Comparison of ENCODE assay signal across 9 mouse cellular contexts in genomic region chr2:85725793-85726192, GRCm38 (mm10). TPM values are rescaled to one million over a fixed set of nuclear protein-coding genes. Genes with fewer than 3 reads are reported as not detected.
A peak's percentile ranks its signal among the peaks of the same experiment; 100 is the strongest.
DNase-seq lines count a peak whose midpoint lies in the region; ATAC-seq lines count a peak whose summit lies in the region.
"Had no signal": no experiment of that assay in that cellular context is flagged by ENCODE, and none has a peak within 500 bp of the region (broad histone marks: within the 10 kb centered on the region; RNA-seq: fewer than 3 reads in every experiment).

No protein-coding gene starts in this region.

- 14% methylated on average over 3 of the region's 3 CpGs for WGBS in heart, embryonic 14.5 days
- 12% methylated on average over 3 of the region's 3 CpGs for WGBS in forebrain, embryonic 13.5 days
- WGBS in midbrain, embryonic 11.5 days = 16% methylated on average over 3 of the region's 3 CpGs
- WGBS in intestine, embryonic 15.5 days = 18% methylated on average over 3 of the region's 3 CpGs

- no peaks in the 10 kb centered on the region for H3K9me3 ChIP-seq in heart, embryonic 14.5 days (ENCODE audit: control insufficient read depth, low read length)
- no peaks in the 10 kb centered on the region for H3K9me3 ChIP-seq in forebrain, embryonic 13.5 days (replicated peaks)
- H3K9me3 ChIP-seq in midbrain, embryonic 11.5 days (ENCODE audit: control insufficient read depth, low read length) = no peaks in the 10 kb centered on the region
- H3K9me3 ChIP-seq in intestine, embryonic 15.5 days = no peaks in the 10 kb centered on the region
- H3K9me3 ChIP-seq: heart, embryonic 15.5 days had no signal

- DNase-seq in heart, postnatal 25 days (ENCODE audit: low spot score) = no peak
- peak; percentile 18 for DNase-seq in right cerebral cortex, adult 18-20 months
- no peak for DNase-seq in right cerebral cortex, postnatal 36 days (ENCODE audit: low spot score in 2 of 2)
- peak; percentile 85 for DNase-seq in midbrain, embryonic 11.5 days (ENCODE audit: low spot score, missing footprints)
- no peak for DNase-seq in spleen, adult 18-20 months

- intact Hi-C loops in heart, postnatal 25 days (cut with DNase I) = loop anchor here (1.0 kb wide), 1 partner anchor 739 kb away; no protein-coding TSS in a partner anchor

- no peak overlapping the region for H3K4me3 ChIP-seq in heart, embryonic 14.5 days (ENCODE audit: control insufficient read depth in 1 of 2, insufficient read depth in 1 of 2, low read depth in 1 of 2, low read length in 2 of 2)
- no peak overlapping the region for H3K4me3 ChIP-seq in forebrain, embryonic 13.5 days
- no peak overlapping the region for H3K4me3 ChIP-seq in midbrain, embryonic 11.5 days (ENCODE audit: low read depth, low read length)
- no peak overlapping the region for H3K4me3 ChIP-seq in intestine, embryonic 15.5 days (replicated peaks)
- H3K4me3 ChIP-seq: heart, embryonic 15.5 days had no signal

- H3K27me3 ChIP-seq in heart, embryonic 14.5 days (ENCODE audit: control insufficient read depth, insufficient read depth, low read length) = no peaks in the 10 kb centered on the region
- no peaks in the 10 kb centered on the region for H3K27me3 ChIP-seq in forebrain, embryonic 13.5 days
- H3K27me3 ChIP-seq in midbrain, embryonic 11.5 days (ENCODE audit: control insufficient read depth, insufficient read depth, low read length) = no peaks in the 10 kb centered on the region
- H3K27me3 ChIP-seq in intestine, embryonic 15.5 days (replicated peaks) = no peaks in the 10 kb centered on the region
- H3K27me3 ChIP-seq: heart, embryonic 15.5 days had no signal

- H3K4me1 ChIP-seq in heart, embryonic 14.5 days (ENCODE audit: control insufficient read depth in 2 of 2, insufficient read depth in 2 of 2, low read length in 2 of 2) = no peaks in the 10 kb centered on the region
- H3K4me1 ChIP-seq in forebrain, embryonic 13.5 days = no peaks in the 10 kb centered on the region
- H3K4me1 ChIP-seq in midbrain, embryonic 11.5 days (ENCODE audit: control insufficient read depth, insufficient read depth, low read length) = no peaks in the 10 kb centered on the region
- H3K4me1 ChIP-seq in intestine, embryonic 15.5 days (replicated peaks) = no peaks in the 10 kb centered on the region
- H3K4me1 ChIP-seq: heart, embryonic 15.5 days had no signal

- H3K9ac ChIP-seq in heart, embryonic 14.5 days (ENCODE audit: low read length) = no peak overlapping the region
- H3K9ac ChIP-seq in forebrain, embryonic 13.5 days = no peak overlapping the region
- no peak overlapping the region for H3K9ac ChIP-seq in midbrain, embryonic 11.5 days (ENCODE audit: low read length)
- H3K9ac ChIP-seq in intestine, embryonic 15.5 days = no peak overlapping the region
- H3K9ac ChIP-seq: heart, embryonic 15.5 days had no signal

- no peak for ATAC-seq in heart, embryonic 14.5 days (ENCODE audit: insufficient number of reproducible peaks, insufficient read depth, low FRiP score, low read depth)
- peak; percentile 57; the same call in 1 of the 2 replicates for ATAC-seq in forebrain, embryonic 13.5 days
- 0 out of 2 replicates have a peak, but pooled peaks have one; percentile 61 for ATAC-seq in midbrain, embryonic 11.5 days (ENCODE audit: low FRiP score)
- no peak for ATAC-seq in intestine, embryonic 15.5 days

- H3K4me2 ChIP-seq in heart, embryonic 14.5 days (ENCODE audit: low read length) = 0 out of 2 replicates have a peak overlapping the region, but pooled peaks have one; percentile 16
- no peak overlapping the region for H3K4me2 ChIP-seq in forebrain, embryonic 13.5 days
- H3K4me2 ChIP-seq in midbrain, embryonic 11.5 days = no peak overlapping the region
- no peak overlapping the region for H3K4me2 ChIP-seq in intestine, embryonic 15.5 days (replicated peaks)
- H3K4me2 ChIP-seq: heart, embryonic 15.5 days had no signal

- no peaks in the 10 kb centered on the region for H3K36me3 ChIP-seq in heart, embryonic 14.5 days (ENCODE audit: control insufficient read depth, insufficient read depth, low read length)
- no peaks in the 10 kb centered on the region for H3K36me3 ChIP-seq in forebrain, embryonic 13.5 days (ENCODE audit: poor library complexity, severe bottlenecking)
- H3K36me3 ChIP-seq in midbrain, embryonic 11.5 days (ENCODE audit: control insufficient read depth, insufficient read depth, low read length) = no peaks in the 10 kb centered on the region
- no peaks in the 10 kb centered on the region for H3K36me3 ChIP-seq in intestine, embryonic 15.5 days
- H3K36me3 ChIP-seq: heart, embryonic 15.5 days had no signal

- no peak overlapping the region for H3K27ac ChIP-seq in heart, embryonic 14.5 days (replicated peaks in 1 of 2; ENCODE audit: control insufficient read depth in 1 of 2, insufficient read depth in 1 of 2, low read depth in 2 of 2, low read length in 2 of 2)
- H3K27ac ChIP-seq in forebrain, embryonic 13.5 days = no peak overlapping the region
- H3K27ac ChIP-seq in midbrain, embryonic 11.5 days (ENCODE audit: low read depth, low read length) = no peak overlapping the region
- no peak overlapping the region for H3K27ac ChIP-seq in intestine, embryonic 15.5 days
- H3K27ac ChIP-seq: heart, embryonic 15.5 days had no signal

RNA-seq across cellular contexts. Expression of gene Olfr1009, which starts 10.6 kb away (rescaled TPM):
- not detected in 2 replicates for polyA plus RNA-seq in heart, embryonic 14.5 days (2014; fragmentation: Nextera tagmentation; extraction: Ambion mirVana)
- total RNA-seq in heart, postnatal 25 days (2021) = not detected
- polyA plus RNA-seq in forebrain, embryonic 13.5 days (2015; fragmentation: Nextera tagmentation; extraction: Ambion mirVana) = not detected in 2 replicates
- polyA plus RNA-seq in midbrain, embryonic 11.5 days (2014; fragmentation: Nextera tagmentation; extraction: Ambion mirVana) = not detected in 2 replicates
- not detected in 2 replicates for polyA plus RNA-seq in intestine, embryonic 15.5 days (2015; fragmentation: Nextera tagmentation; extraction: Ambion mirVana)
- polyA plus RNA-seq: heart, embryonic 15.5 days had no signal

RNA-seq across cellular contexts. Expression of gene Olfr1008, which starts 36.6 kb away (rescaled TPM):
- polyA plus RNA-seq in heart, embryonic 14.5 days (2014; fragmentation: Nextera tagmentation; extraction: Ambion mirVana) = not detected in 2 replicates
- total RNA-seq in heart, postnatal 25 days (2021) = not detected
- not detected in 2 replicates for polyA plus RNA-seq in forebrain, embryonic 13.5 days (2015; fragmentation: Nextera tagmentation; extraction: Ambion mirVana)
- polyA plus RNA-seq in midbrain, embryonic 11.5 days (2014; fragmentation: Nextera tagmentation; extraction: Ambion mirVana) = not detected in 2 replicates
- polyA plus RNA-seq in intestine, embryonic 15.5 days (2015; fragmentation: Nextera tagmentation; extraction: Ambion mirVana) = not detected in 2 replicates
- polyA plus RNA-seq: heart, embryonic 15.5 days had no signal

RNA-seq across cellular contexts. Expression of gene Olfr1012, which starts 36.8 kb away (rescaled TPM):
- not detected in 2 replicates for polyA plus RNA-seq in heart, embryonic 14.5 days (2014; fragmentation: Nextera tagmentation; extraction: Ambion mirVana)
- total RNA-seq in heart, postnatal 25 days (2021) = not detected
- polyA plus RNA-seq in forebrain, embryonic 13.5 days (2015; fragmentation: Nextera tagmentation; extraction: Ambion mirVana) = not detected in 2 replicates
- polyA plus RNA-seq in midbrain, embryonic 11.5 days (2014; fragmentation: Nextera tagmentation; extraction: Ambion mirVana) = not detected in 2 replicates
- not detected in 2 replicates for polyA plus RNA-seq in intestine, embryonic 15.5 days (2015; fragmentation: Nextera tagmentation; extraction: Ambion mirVana)
- polyA plus RNA-seq: heart, embryonic 15.5 days had no signal

RNA-seq across cellular contexts. Expression of gene Olfr1013, which starts 41.1 kb away (rescaled TPM):
- not detected in 2 replicates for polyA plus RNA-seq in heart, embryonic 14.5 days (2014; fragmentation: Nextera tagmentation; extraction: Ambion mirVana)
- not detected for total RNA-seq in heart, postnatal 25 days (2021)
- polyA plus RNA-seq in forebrain, embryonic 13.5 days (2015; fragmentation: Nextera tagmentation; extraction: Ambion mirVana) = not detected in 2 replicates
- not detected in 2 replicates for polyA plus RNA-seq in midbrain, embryonic 11.5 days (2014; fragmentation: Nextera tagmentation; extraction: Ambion mirVana)
- not detected in 2 replicates for polyA plus RNA-seq in intestine, embryonic 15.5 days (2015; fragmentation: Nextera tagmentation; extraction: Ambion mirVana)
- polyA plus RNA-seq: heart, embryonic 15.5 days had no signal

RNA-seq across cellular contexts. Expression of gene Olfr1014, which starts 46.7 kb away (rescaled TPM):
- not detected in 2 replicates for polyA plus RNA-seq in heart, embryonic 14.5 days (2014; fragmentation: Nextera tagmentation; extraction: Ambion mirVana)
- not detected for total RNA-seq in heart, postnatal 25 days (2021)
- polyA plus RNA-seq in forebrain, embryonic 13.5 days (2015; fragmentation: Nextera tagmentation; extraction: Ambion mirVana) = not detected in 2 replicates
- not detected in 2 replicates for polyA plus RNA-seq in midbrain, embryonic 11.5 days (2014; fragmentation: Nextera tagmentation; extraction: Ambion mirVana)
- polyA plus RNA-seq in intestine, embryonic 15.5 days (2015; fragmentation: Nextera tagmentation; extraction: Ambion mirVana) = not detected in 2 replicates
- polyA plus RNA-seq: heart, embryonic 15.5 days had no signal

Comparison
In these comparisons a context has a peak if more than half of its experiments do, and no peak if none do; other contexts are left out.
1. DNase-seq: peak in right cerebral cortex, adult 18-20 months (single experiment) and midbrain, embryonic 11.5 days (single experiment); none in heart, postnatal 25 days (single experiment), right cerebral cortex, postnatal 36 days (0 of 2) and spleen, adult 18-20 months (0 of 2).
2. ATAC-seq: peak in forebrain, embryonic 13.5 days (single experiment) and midbrain, embryonic 11.5 days (single experiment); none in heart, embryonic 14.5 days (single experiment) and intestine, embryonic 15.5 days (single experiment).